In genomic region chr12:33061651-33062050, GRCm38 (mm10) we compare ENCODE assay signal across 8 mouse cellular contexts. TPM values are rescaled to one million over a fixed set of nuclear protein-coding genes. Genes with fewer than 3 reads are reported as not detected.
DNase-seq lines count a peak whose midpoint lies in the region; ATAC-seq and TF ChIP-seq lines count a peak whose summit lies in the region.

No protein-coding gene starts in this region.

- ATAC-seq in forebrain, embryonic 13.5 days = peak; percentile 69
- ATAC-seq in midbrain, embryonic 11.5 days (ENCODE audit: low FRiP score) = 0 out of 2 replicates have a peak, but pooled peaks have one; percentile 33

- H3K36me3 ChIP-seq in forebrain, embryonic 13.5 days (ENCODE audit: poor library complexity, severe bottlenecking) = no peaks in the 10 kb centered on the region
- no peaks in the 10 kb centered on the region for H3K36me3 ChIP-seq in midbrain, embryonic 11.5 days (ENCODE audit: control insufficient read depth, insufficient read depth, low read length)

- TF ChIP-seq POLR2A in cerebellum, adult 2 months (IDR thresholded peaks at IDR 0.05; ENCODE audit: borderline replicate concordance, insufficient read depth, low read length) = no peak

- peaks cover 23% of the 10 kb centered on the region for H3K27me3 ChIP-seq in forebrain, embryonic 13.5 days
- no peaks in the 10 kb centered on the region for H3K27me3 ChIP-seq in midbrain, embryonic 11.5 days (ENCODE audit: control insufficient read depth, insufficient read depth, low read length)
- H3K27me3 ChIP-seq in cerebellum, adult 2 months (ENCODE audit: control insufficient read depth, insufficient read depth, low read length) = no peaks in the 10 kb centered on the region; the same call in 1 of the 2 replicates

- H3K4me1 ChIP-seq in forebrain, embryonic 13.5 days = peaks cover 32% of the 10 kb centered on the region
- H3K4me1 ChIP-seq in midbrain, embryonic 11.5 days (ENCODE audit: control insufficient read depth, insufficient read depth, low read length) = peaks cover 6% of the 10 kb centered on the region
- peaks cover 5% of the 10 kb centered on the region; the same call in 1 of the 2 replicates for H3K4me1 ChIP-seq in cerebellum, adult 2 months (ENCODE audit: control insufficient read depth, insufficient read depth, low read length)

- H3K4me3 ChIP-seq in forebrain, embryonic 13.5 days = no peak overlapping the region
- no peak overlapping the region for H3K4me3 ChIP-seq in midbrain, embryonic 11.5 days (ENCODE audit: low read depth, low read length)
- H3K4me3 ChIP-seq in cerebellum, adult 2 months (replicated peaks; ENCODE audit: insufficient read depth, low read depth, low read length) = no peak overlapping the region

- DNase-seq in CD4-positive, CD25-positive, alpha-beta regulatory T cell, adult 2 months (ENCODE audit: low read depth, low spot score) = peak; percentile 47
- peak; percentile 41 to 57 for DNase-seq in heart, postnatal 10 days
- peak; percentile 83 for DNase-seq in midbrain, embryonic 11.5 days (ENCODE audit: low spot score, missing footprints)
- no peak for DNase-seq in spleen, postnatal 4 days (ENCODE audit: low spot score in 2 of 2)
- no peak for DNase-seq in kidney, postnatal 14 days
- no peak for DNase-seq in cerebellum, adult 2 months
- DNase-seq in kidney, adult 8-10 months = no peak

- intact Hi-C loops in heart, postnatal 10 days (cut with DNase I) = no loop called here

- H3K9me3 ChIP-seq in forebrain, embryonic 13.5 days (replicated peaks) = no peaks in the 10 kb centered on the region
- no peaks in the 10 kb centered on the region for H3K9me3 ChIP-seq in midbrain, embryonic 11.5 days (ENCODE audit: control insufficient read depth, low read length)

- 36% methylated on average over 8 of the region's 8 CpGs for WGBS in forebrain, embryonic 13.5 days
- 62% methylated on average over 8 of the region's 8 CpGs for WGBS in midbrain, embryonic 11.5 days
- WGBS in cerebellum, adult 2 months = 51% methylated on average over 8 of the region's 8 CpGs

- no peak for TF ChIP-seq CTCF in cerebellum, adult 2 months (IDR thresholded peaks at IDR 0.05; ENCODE audit: borderline replicate concordance, insufficient read depth, low read depth, low read length)

- H3K4me2 ChIP-seq in forebrain, embryonic 13.5 days = peak overlapping the region; percentile 20; the same call in 1 of the 2 replicates
- H3K4me2 ChIP-seq in midbrain, embryonic 11.5 days = no peak overlapping the region

- peak overlapping the region; percentile 70 for H3K27ac ChIP-seq in forebrain, embryonic 13.5 days
- no peak overlapping the region for H3K27ac ChIP-seq in midbrain, embryonic 11.5 days (ENCODE audit: low read depth, low read length)
- H3K27ac ChIP-seq in cerebellum, adult 2 months (ENCODE audit: insufficient read depth, low read length) = no peak overlapping the region

- H3K9ac ChIP-seq in forebrain, embryonic 13.5 days = peak overlapping the region; percentile 46; the same call in 1 of the 2 replicates
- H3K9ac ChIP-seq in midbrain, embryonic 11.5 days (ENCODE audit: low read length) = no peak overlapping the region

RNA-seq across cellular contexts. Expression of gene Cdhr3, which starts 31.0 kb away (rescaled TPM):
- 0.13 and 0.39 TPM in 2 replicates for polyA plus RNA-seq in forebrain, embryonic 13.5 days (2015; fragmentation: Nextera tagmentation; extraction: Ambion mirVana)
- under 1 TPM in 1 of 2 experiments, not detected in 1; 0.77 TPM for total RNA-seq in heart, postnatal 10 days (2021)
- not detected in 2 replicates for polyA plus RNA-seq in midbrain, embryonic 11.5 days (2014; fragmentation: Nextera tagmentation; extraction: Ambion mirVana)
- polyA plus RNA-seq in cerebellum, adult 2 months (2012; rRNA removed) = 1.4 TPM in 2 replicates

Comparison
In these comparisons a context has a peak if more than half of its experiments do, and no peak if none do; other contexts are left out.
1. DNase-seq: peak in CD4-positive, CD25-positive, alpha-beta regulatory T cell, adult 2 months (single experiment), heart, postnatal 10 days (2 of 2) and midbrain, embryonic 11.5 days (single experiment); none in spleen, postnatal 4 days (0 of 2), kidney, postnatal 14 days (single experiment), cerebellum, adult 2 months (0 of 2) and kidney, adult 8-10 months (0 of 2).